Mouse (Mus musculus) heart, adult 18-20 months (tissue): Measurements from ENCODE around the gene Map2k3. TPM values are rescaled to one million over a fixed set of nuclear protein-coding genes. Genes with fewer than 3 reads are reported as not detected.
"Not testable (repeated sequence)": the region's sequence is repeated elsewhere in the genome, so short reads cannot be mapped to it uniquely, and the experiment has no call there.

ENCODE experiments used
- DNase-seq, 2 experiments: peaks; one replicate each; pipeline ENCODE4 v3.0.0; 2021 to 2022; ENCODE audit warnings: mixed read lengths in 1 of 2
- long read RNA-seq, 2 experiments: library from polyadenylated mRNA; stranded (forward); transcript quantifications; one replicate each; pipeline ENCODE4 v2.0.0; 2021
- total RNA-seq, 2 experiments: library from RNA; stranded (reverse); gene quantifications; 2 replicates each; pipeline ENCODE4 v1.2.3; 2021

The Map2k3 gene
- total RNA-seq, result 10 to 100 TPM; 70.9 to 73.4 TPM
- long read RNA-seq, experiment 1, transcript Map2k3-201 (12 exons, 2,198 nt), result major isoform, 99 of 109 reads
- long read RNA-seq, experiment 1, partial matches to known transcripts, result 3 of 109 reads
- long read RNA-seq, experiment 1, other reads (novel, unspliced or antisense), result 7 of 109 reads
- long read RNA-seq, experiment 2, transcript Map2k3-201 (12 exons, 2,198 nt), result major isoform, 44 of 51 reads
- long read RNA-seq, experiment 2, partial matches to known transcripts, result 4 of 51 reads
- long read RNA-seq, experiment 2, other reads (novel, unspliced or antisense), result 3 of 51 reads

- DNase-seq, result peak; percentile 96 to 99
These were observed at the start of gene Map2k3 for GRCm38 (mm10) chr11:60931869-60932481. TSS of gene Map2k3 (plus strand) at chr11:60932033.

GRCm38 (mm10) chr11:60882386-60882785, 49.4 kb upstream of the Map2k3 start:
- no peak for DNase-seq

- not testable (repeated sequence) for DNase-seq
These were observed 44.8 kb upstream of the Map2k3 start for GRCm38 (mm10) chr11:60886986-60887385.

GRCm38 (mm10) chr11:60889861-60890260, 42.0 kb upstream of the Map2k3 start:
- DNase-seq, result no peak

- no peak for DNase-seq
These were observed 41.5 kb upstream of the Map2k3 start for GRCm38 (mm10) chr11:60890286-60890685.

- no peak for DNase-seq
These were observed 41.1 kb upstream of the Map2k3 start for GRCm38 (mm10) chr11:60890744-60891143.

- no peak for DNase-seq
These were observed 35.9 kb upstream of the Map2k3 start for GRCm38 (mm10) chr11:60895915-60896314.

GRCm38 (mm10) chr11:60902001-60902400, 29.8 kb upstream of the Map2k3 start:
- DNase-seq, result no peak

GRCm38 (mm10) chr11:60902486-60902885, 29.3 kb upstream of the Map2k3 start:
- no peak for DNase-seq

- no peak for DNase-seq
These were observed 28.2 kb upstream of the Map2k3 start for GRCm38 (mm10) chr11:60903661-60904061.

- DNase-seq, result peak in 1 of 2 experiments; percentile 19
These were observed 26.3 kb upstream of the Map2k3 start for GRCm38 (mm10) chr11:60905407-60906120.

- DNase-seq, result no peak
These were observed 25.4 kb upstream of the Map2k3 start for GRCm38 (mm10) chr11:60906449-60906848.

GRCm38 (mm10) chr11:60908073-60908472, 23.8 kb upstream of the Map2k3 start:
- DNase-seq, result peak in 1 of 2 experiments; percentile 25

- DNase-seq, result no peak
These were observed 22.2 kb upstream of the Map2k3 start for GRCm38 (mm10) chr11:60909626-60910025.

- no peak for DNase-seq
These were observed 19.3 kb upstream of the Map2k3 start for GRCm38 (mm10) chr11:60912525-60912973.

- DNase-seq, result peak; percentile 93 to 96
These were observed 18.3 kb upstream of the Map2k3 start for GRCm38 (mm10) chr11:60913301-60914196.

- peak in 1 of 2 experiments; percentile 42 for DNase-seq
These were observed 17.3 kb upstream of the Map2k3 start, which contains the start of gene Natd1 for GRCm38 (mm10) chr11:60914491-60914890. TSS of gene Natd1 (minus strand) at chr11:60914750.

GRCm38 (mm10) chr11:60915201-60915600, 16.6 kb upstream of the Map2k3 start:
- DNase-seq, result no peak

GRCm38 (mm10) chr11:60920021-60920420, 11.8 kb upstream of the Map2k3 start:
- DNase-seq, result no peak

- DNase-seq, result no peak
These were observed 9.6 kb upstream of the Map2k3 start for GRCm38 (mm10) chr11:60922195-60922594.

GRCm38 (mm10) chr11:60922964-60923363, 8.9 kb upstream of the Map2k3 start:
- no peak for DNase-seq

GRCm38 (mm10) chr11:60924498-60924897, 7.3 kb upstream of the Map2k3 start:
- DNase-seq, result no peak
